Mouse (Mus musculus) stomach, embryonic 15.5 days (tissue): Measurements from ENCODE around the gene Chd1. TPM values are rescaled to one million over a fixed set of nuclear protein-coding genes. Genes with fewer than 3 reads are reported as not detected.

Experiments
- ATAC-seq: fragments of 200-750 bp; cut with Nextera tagmentation; 2 replicates; pipeline ENCODE4 v1.8.0; 2017; ENCODE audit warnings: low read depth, moderate number of reproducible peaks, moderate TSS enrichment; ENCODE audit not compliant: insufficient read depth, low FRiP score
- H3K27ac ChIP-seq: fragments of 300-500 bp; sonication (generic); 2 replicates; pipeline ENCODE4 v1.5.1; 2015; ENCODE audit warnings: mild to moderate bottlenecking, inconsistent platforms
- H3K27me3 ChIP-seq: fragments of 300-500 bp; sonication (generic); replicated peaks from 2 replicates; pipeline ENCODE4 v1.6.1; 2015; ENCODE audit warnings: inconsistent platforms
- H3K36me3 ChIP-seq: fragments of 300-500 bp; sonication (generic); 2 replicates; pipeline ENCODE4 v1.6.1; 2015; ENCODE audit warnings: inconsistent platforms
- H3K4me1 ChIP-seq: fragments of 300-500 bp; sonication (generic); 2 replicates; pipeline ENCODE4 v1.6.1; 2015; ENCODE audit warnings: inconsistent platforms
- H3K4me2 ChIP-seq: fragments of 300-500 bp; sonication (generic); 2 replicates; pipeline ENCODE4 v1.6.1; 2015; ENCODE audit warnings: mild to moderate bottlenecking, inconsistent platforms
- H3K4me3 ChIP-seq: fragments of 300-500 bp; sonication (generic); replicated peaks from 2 replicates; pipeline ENCODE4 v1.5.1; 2015; ENCODE audit warnings: inconsistent platforms
- H3K9ac ChIP-seq: fragments of 300-500 bp; sonication (generic); 2 replicates; pipeline ENCODE4 v1.6.1; 2015; ENCODE audit warnings: inconsistent platforms
- H3K9me3 ChIP-seq: fragments of 300-500 bp; sonication (generic); 2 replicates; pipeline ENCODE4 v1.6.1; 2016; ENCODE audit warnings: inconsistent platforms
- WGBS: fragments of 180-500 bp; shearing (Covaris S2); methylation state at CpG from one replicate; pipeline ENCODE4 v1.1.7; 2015; 5-methylcytosine and 5-hydroxymethylcytosine counted together
- polyA plus RNA-seq: library from polyadenylated mRNA; unstranded; fragments of >200 nt; fragmentation: Nextera tagmentation; extraction: Ambion mirVana; gene quantifications from 2 replicates; pipeline ENCODE4 v1.2.1, GENCODE M21; 2015

The Chd1 gene
- polyA plus RNA-seq, 1 experiment from 2014 or later = 30.0 TPM

DNA sequence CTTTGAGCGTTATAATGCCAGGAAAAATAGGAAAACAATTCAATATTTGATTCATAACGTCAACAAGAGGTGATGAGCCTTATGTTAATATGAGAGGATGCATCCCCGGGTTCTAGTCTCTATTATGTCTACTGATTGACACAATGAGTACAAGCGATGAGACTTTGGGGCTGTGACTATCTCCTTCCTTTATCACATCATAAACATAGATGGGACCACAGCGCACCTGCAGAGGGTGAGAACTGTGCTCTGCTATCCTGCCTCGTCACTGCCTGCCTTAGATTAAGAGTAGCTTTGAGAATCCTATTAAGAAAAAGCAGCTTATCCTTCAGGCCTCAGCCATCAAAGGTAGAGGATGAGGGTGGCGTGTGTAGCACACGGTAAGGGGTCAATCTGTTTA, 85.9 kb downstream of the Chd1 start:
- H3K27ac ChIP-seq = no peak overlapping the region
- H3K36me3 ChIP-seq = no peaks in the 10 kb centered on the region
- H3K9ac ChIP-seq = no peak overlapping the region
- ATAC-seq = no peak
- H3K9me3 ChIP-seq = no peaks in the 10 kb centered on the region
- no peaks in the 10 kb centered on the region for H3K27me3 ChIP-seq
- H3K4me3 ChIP-seq = no peak overlapping the region
- no peaks in the 10 kb centered on the region for H3K4me1 ChIP-seq
- 86% methylated on average over 8 of the region's 8 CpGs for WGBS
- H3K4me2 ChIP-seq = no peak overlapping the region

DNA sequence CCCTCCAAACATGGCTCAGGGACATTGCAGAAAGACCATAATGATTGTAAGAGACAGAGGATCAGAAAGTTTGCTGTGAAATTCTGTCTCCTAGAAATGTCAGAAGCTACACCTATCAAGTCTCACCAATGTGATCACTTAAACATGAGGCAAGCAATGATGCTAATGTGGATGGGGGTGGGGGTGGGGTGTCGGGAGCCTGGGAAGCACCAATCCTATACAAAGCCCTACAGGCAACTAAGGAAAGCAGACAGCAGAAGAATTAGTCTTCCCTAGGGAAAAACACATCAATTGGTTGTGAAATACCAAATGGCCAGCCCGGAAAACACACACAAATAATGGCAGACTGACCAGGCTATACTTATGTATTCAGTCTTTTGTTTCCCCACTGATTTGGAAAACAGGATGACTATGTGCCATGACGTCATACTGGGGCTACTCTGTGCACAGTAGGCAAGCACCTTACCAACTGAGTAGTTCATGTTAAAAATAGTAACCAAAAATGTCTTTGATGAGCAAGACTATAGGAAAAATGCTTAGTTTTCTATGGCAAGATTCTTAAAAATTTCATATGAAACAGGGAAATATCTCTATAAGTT, 94.5 kb downstream of the Chd1 start:
- H3K9me3 ChIP-seq = no peaks in the 10 kb centered on the region
- no peaks in the 10 kb centered on the region for H3K27me3 ChIP-seq
- WGBS = 79% methylated on average over 3 of the region's 3 CpGs
- no peak overlapping the region for H3K4me3 ChIP-seq
- no peaks in the 10 kb centered on the region for H3K4me1 ChIP-seq
- no peak for ATAC-seq
- H3K9ac ChIP-seq = no peak overlapping the region
- no peak overlapping the region for H3K4me2 ChIP-seq
- no peaks in the 10 kb centered on the region for H3K36me3 ChIP-seq
- no peak overlapping the region for H3K27ac ChIP-seq

- H3K27me3 ChIP-seq = no peaks in the 10 kb centered on the region
- no peaks in the 10 kb centered on the region for H3K9me3 ChIP-seq
- WGBS = 47% methylated on average over 15 of the region's 15 CpGs
- no peak overlapping the region for H3K9ac ChIP-seq
- H3K4me2 ChIP-seq = no peak overlapping the region
- H3K4me1 ChIP-seq = peaks cover 13% of the 10 kb centered on the region; the same call in 1 of the 2 replicates
- no peak overlapping the region for H3K4me3 ChIP-seq
- peaks cover 17% of the 10 kb centered on the region; the same call in 1 of the 2 replicates for H3K36me3 ChIP-seq
- H3K27ac ChIP-seq = no peak overlapping the region
- ATAC-seq = peak; percentile 33; the same call in 1 of the 2 replicates
These were observed 99.4 kb downstream of the Chd1 start for GRCm38 (mm10) chr17:15804008-15804812.

GRCm38 (mm10) chr17:15807295-15807984, 102.7 kb downstream of the Chd1 start:
- H3K4me3 ChIP-seq = no peak overlapping the region
- ATAC-seq = peak; percentile 24; the same call in 1 of the 2 replicates
- no peak overlapping the region for H3K4me2 ChIP-seq
- no peak overlapping the region for H3K9ac ChIP-seq
- H3K36me3 ChIP-seq = peaks cover 17% of the 10 kb centered on the region; the same call in 1 of the 2 replicates
- peaks cover 21% of the 10 kb centered on the region for H3K4me1 ChIP-seq
- no peaks in the 10 kb centered on the region for H3K27me3 ChIP-seq
- WGBS = 81% methylated on average over 23 of the region's 23 CpGs
- H3K27ac ChIP-seq = no peak overlapping the region
- no peaks in the 10 kb centered on the region for H3K9me3 ChIP-seq

GRCm38 (mm10) chr17:15808015-15808414, 103.2 kb downstream of the Chd1 start:
- Histone ChIP-seq H3K4me3 (no peak overlapping the region), H3K4me1 (peaks cover 27% of the 10 kb centered on the region), H3K4me2 (no peak overlapping the region), H3K36me3 (peaks cover 17% of the 10 kb centered on the region; the same call in 1 of the 2 replicates), H3K9ac (no peak overlapping the region), H3K27me3 (no peaks in the 10 kb centered on the region), H3K27ac (0 out of 2 replicates have a peak overlapping the region, but pooled peaks have one; percentile 37), H3K9me3 (no peaks in the 10 kb centered on the region)
- no peak for ATAC-seq
- WGBS = 35% methylated on average over 4 of the region's 4 CpGs

- 0 out of 2 replicates have a peak overlapping the region, but pooled peaks have one; percentile 12 for H3K4me2 ChIP-seq
- H3K36me3 ChIP-seq = peaks cover 17% of the 10 kb centered on the region; the same call in 1 of the 2 replicates
- peak overlapping the region; percentile 64 for H3K27ac ChIP-seq
- H3K9ac ChIP-seq = no peak overlapping the region
- no peaks in the 10 kb centered on the region for H3K27me3 ChIP-seq
- H3K4me1 ChIP-seq = peaks cover 27% of the 10 kb centered on the region
- no peaks in the 10 kb centered on the region for H3K9me3 ChIP-seq
- ATAC-seq = no peak
- WGBS = 19% methylated on average over 10 of the region's 10 CpGs
- H3K4me3 ChIP-seq = no peak overlapping the region
These were observed 104.0 kb downstream of the Chd1 start for GRCm38 (mm10) chr17:15808468-15809374.

DNA sequence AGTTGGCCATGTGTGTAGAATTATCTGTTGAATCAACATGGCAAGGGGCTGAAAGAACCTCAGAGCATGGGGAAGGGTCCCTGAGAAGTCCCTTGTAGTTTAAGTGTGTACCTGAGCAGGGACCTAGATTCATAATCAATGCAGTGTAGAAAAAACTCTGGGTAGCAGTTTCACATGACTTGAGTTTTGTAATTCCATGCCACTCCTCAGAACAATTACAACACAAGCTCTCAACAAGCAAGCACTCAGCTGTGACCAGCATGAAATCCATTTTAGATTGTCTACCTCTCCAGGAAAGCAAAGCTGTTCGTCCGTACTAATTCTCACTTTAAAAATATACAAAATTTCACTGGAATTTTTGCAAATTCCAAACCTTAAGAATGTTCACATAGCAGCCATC, 105.2 kb downstream of the Chd1 start:
- H3K9me3 ChIP-seq = no peaks in the 10 kb centered on the region
- no peak overlapping the region for H3K4me2 ChIP-seq
- H3K4me3 ChIP-seq = no peak overlapping the region
- H3K4me1 ChIP-seq = peaks cover 38% of the 10 kb centered on the region
- H3K9ac ChIP-seq = no peak overlapping the region
- 58% methylated on average over 2 of the region's 2 CpGs for WGBS
- H3K27ac ChIP-seq = no peak overlapping the region
- no peak for ATAC-seq
- H3K36me3 ChIP-seq = peaks cover 17% of the 10 kb centered on the region; the same call in 1 of the 2 replicates
- H3K27me3 ChIP-seq = no peaks in the 10 kb centered on the region

- Histone ChIP-seq H3K4me2 (0 out of 2 replicates have a peak overlapping the region, but pooled peaks have one; percentile 1), H3K36me3 (peaks cover 5% of the 10 kb centered on the region; the same call in 1 of the 2 replicates), H3K9ac (no peak overlapping the region), H3K27ac (peak overlapping the region; percentile 19; the same call in 1 of the 2 replicates), H3K4me1 (peaks cover 38% of the 10 kb centered on the region), H3K27me3 (no peaks in the 10 kb centered on the region), H3K4me3 (no peak overlapping the region), H3K9me3 (no peaks in the 10 kb centered on the region)
- 65% methylated on average over 13 of the region's 13 CpGs for WGBS
- no peak for ATAC-seq
These were observed 107.5 kb downstream of the Chd1 start for GRCm38 (mm10) chr17:15812136-15812778.

DNA sequence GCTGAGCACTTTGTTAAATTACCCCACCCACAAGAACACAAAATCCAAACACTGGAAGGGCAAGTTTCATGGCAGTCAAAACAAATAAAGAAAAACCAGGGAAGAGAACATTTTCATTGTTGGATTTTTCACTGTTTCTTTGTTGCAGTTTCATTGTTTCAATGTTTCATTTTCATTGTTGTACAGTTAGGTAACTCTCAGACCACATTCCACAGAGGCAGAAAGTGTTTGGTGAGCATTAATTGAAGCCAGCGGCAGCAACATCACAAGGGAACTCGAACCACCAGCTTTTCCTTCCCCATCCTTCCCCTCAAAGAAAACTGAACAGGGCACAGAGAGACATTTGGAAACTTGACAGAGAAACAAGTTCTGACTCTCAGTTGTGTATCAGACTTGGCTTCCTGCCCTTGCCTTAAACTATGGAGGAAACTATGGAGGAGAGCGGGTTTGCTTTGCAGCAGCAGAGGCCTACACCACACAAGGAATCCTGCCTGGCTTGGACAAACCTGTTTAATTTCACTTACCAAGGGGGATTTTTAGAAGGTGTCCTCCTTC, 109.0 kb downstream of the Chd1 start:
- 51% methylated on average over 3 of the region's 3 CpGs for WGBS
- H3K4me1 ChIP-seq = peaks cover 32% of the 10 kb centered on the region

DNA sequence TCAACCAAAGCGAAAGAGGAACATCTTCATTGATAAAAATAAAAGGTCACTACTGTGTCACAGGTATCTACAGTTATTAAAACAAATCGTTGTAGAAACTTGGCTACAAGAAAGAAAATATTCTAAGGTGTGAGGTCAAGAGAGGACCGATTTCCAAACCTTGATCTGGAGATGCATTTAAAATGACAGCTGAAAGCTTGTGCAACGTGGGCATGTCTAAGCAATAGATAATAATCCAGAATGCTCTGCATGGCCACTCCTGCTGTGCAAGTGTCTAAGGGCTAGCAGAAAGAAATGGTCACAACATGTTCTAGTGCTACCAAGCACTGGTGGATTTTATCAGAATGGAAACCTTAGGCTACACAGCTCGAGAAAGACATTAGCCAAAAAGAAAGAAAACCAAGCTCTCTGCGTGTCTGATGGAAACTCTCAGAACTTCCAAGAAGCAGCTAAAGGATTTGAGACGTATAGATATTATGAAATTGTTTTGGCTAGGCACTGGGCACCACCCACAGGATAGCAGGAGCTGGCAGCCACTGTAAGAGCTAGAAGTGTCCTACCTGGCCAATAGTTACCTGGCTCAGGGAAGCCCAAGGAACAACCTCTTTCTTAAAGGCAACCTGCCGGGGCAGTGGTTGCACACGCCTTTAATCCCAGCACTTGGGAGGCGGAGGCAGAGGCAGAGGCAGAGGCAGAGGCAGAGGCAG, 110.7 kb downstream of the Chd1 start:
- H3K36me3 ChIP-seq = no peaks in the 10 kb centered on the region
- peaks cover 28% of the 10 kb centered on the region for H3K4me1 ChIP-seq
- H3K27me3 ChIP-seq = no peaks in the 10 kb centered on the region
- H3K4me2 ChIP-seq = 0 out of 2 replicates have a peak overlapping the region, but pooled peaks have one; percentile 26
- no peak overlapping the region for H3K27ac ChIP-seq
- WGBS = 75% methylated on average over 10 of the region's 10 CpGs
- no peak overlapping the region for H3K4me3 ChIP-seq
- no peak overlapping the region for H3K9ac ChIP-seq
- H3K9me3 ChIP-seq = no peaks in the 10 kb centered on the region
- no peak for ATAC-seq

More for the DNA sequence above, 109.0 kb downstream of the Chd1 start:
- Histone ChIP-seq H3K9ac (no peak overlapping the region), H3K4me3 (no peak overlapping the region), H3K4me2 (peak overlapping the region; percentile 26; the same call in 1 of the 2 replicates), H3K27ac (peak overlapping the region; percentile 73), H3K36me3 (no peaks in the 10 kb centered on the region), H3K27me3 (no peaks in the 10 kb centered on the region), H3K9me3 (no peaks in the 10 kb centered on the region)
- ATAC-seq = no peak
